Mouse (Mus musculus) liver, embryonic 11.5 days (tissue): ENCODE measurements around the gene Rpap3. TPM values are rescaled to one million over a fixed set of nuclear protein-coding genes. Genes with fewer than 3 reads are reported as not detected.
A peak's percentile ranks its signal among the peaks of the same experiment; 100 is the strongest.

Experiments used
- ATAC-seq: fragments of 200-750 bp; cut with Nextera tagmentation; replicated peaks from 2 replicates; pipeline ENCODE4 v1.8.0; 2017; ENCODE audit warnings: moderate number of reproducible peaks, mild to moderate bottlenecking, moderate TSS enrichment, moderate library complexity; ENCODE audit not compliant: low FRiP score
- DNase-seq: peaks from one replicate; pipeline ENCODE4 v3.0.0-alpha.2; 2017; ENCODE audit warnings: low spot score
- H3K27ac ChIP-seq: fragments of 300-500 bp; sonication (generic); 2 replicates; pipeline ENCODE4 v1.5.1; 2014; ENCODE audit warnings: mild to moderate bottlenecking, low read depth, low read length, control low read depth
- H3K27me3 ChIP-seq: fragments of 300-500 bp; sonication (generic); replicated peaks from 2 replicates; pipeline ENCODE4 v1.6.1; 2014; ENCODE audit warnings: low read length, mixed read lengths; ENCODE audit not compliant: control insufficient read depth, insufficient read depth
- H3K36me3 ChIP-seq: fragments of 300-500 bp; sonication (generic); 2 replicates; pipeline ENCODE4 v1.6.1; 2014; ENCODE audit warnings: mild to moderate bottlenecking, low read length, moderate library complexity, mixed read lengths; ENCODE audit not compliant: control insufficient read depth, insufficient read depth
- H3K4me1 ChIP-seq: fragments of 300-500 bp; sonication (generic); replicated peaks from 2 replicates; pipeline ENCODE4 v1.6.1; 2014; ENCODE audit warnings: low read length, mixed read lengths; ENCODE audit not compliant: control insufficient read depth, insufficient read depth
- H3K4me2 ChIP-seq: fragments of 300-500 bp; sonication (generic); 2 replicates; pipeline ENCODE4 v1.6.1; 2014; ENCODE audit warnings: mild to moderate bottlenecking, control low read depth, moderate library complexity
- H3K4me3 ChIP-seq: fragments of 300-500 bp; sonication (generic); 2 replicates; pipeline ENCODE4 v1.5.1; 2014; ENCODE audit warnings: low read depth, low read length, control low read depth
- H3K9ac ChIP-seq: fragments of 300-500 bp; sonication (generic); 2 replicates; pipeline ENCODE4 v1.6.1; 2014; ENCODE audit warnings: low read depth, low read length, control low read depth
- H3K9me3 ChIP-seq: fragments of 300-500 bp; sonication (generic); 2 replicates; pipeline ENCODE4 v1.6.1; 2016; ENCODE audit warnings: low read length, inconsistent platforms, mixed read lengths; ENCODE audit not compliant: control insufficient read depth
- WGBS: fragments of 180-500 bp; shearing (Covaris S2); extraction: QIAGEN DNeasy Blood & Tissue Kit; methylation state at CpG from one replicate; pipeline ENCODE4 v1.1.7; 2014; 5-methylcytosine and 5-hydroxymethylcytosine counted together
- polyA plus RNA-seq: library from polyadenylated mRNA; unstranded; fragments of >200 nt; fragmentation: Nextera tagmentation; extraction: Ambion mirVana; gene quantifications from 2 replicates; pipeline ENCODE4 v1.2.1, GENCODE M21; 2014

Gene Rpap3
- polyA plus RNA-seq, 1 experiment from 2014 or later: 35.5 TPM

- H3K27ac ChIP-seq: no peak overlapping the region
Observed at GRCm38 (mm10) chr15:97742600-97742999, 37.0 kb upstream of the Rpap3 start.

GRCm38 (mm10) chr15:97742074-97742473 lies 36.4 kb upstream of the Rpap3 start:
- Histone ChIP-seq H3K4me1 (peaks cover 10% of the 10 kb centered on the region), H3K27ac (no peak overlapping the region)
- no peak for DNase-seq

More at GRCm38 (mm10) chr15:97742600-97742999, 37.0 kb upstream of the Rpap3 start:
- Histone ChIP-seq H3K4me2 (no peak overlapping the region), H3K36me3 (no peaks in the 10 kb centered on the region), H3K27me3 (no peaks in the 10 kb centered on the region), H3K9ac (no peak overlapping the region), H3K9me3 (no peaks in the 10 kb centered on the region), H3K4me1 (peaks cover 10% of the 10 kb centered on the region), H3K4me3 (no peak overlapping the region)
- ATAC-seq (no peak), DNase-seq (no peak)
- WGBS: 44% methylated on average over 4 of the region's 4 CpGs

DNA sequence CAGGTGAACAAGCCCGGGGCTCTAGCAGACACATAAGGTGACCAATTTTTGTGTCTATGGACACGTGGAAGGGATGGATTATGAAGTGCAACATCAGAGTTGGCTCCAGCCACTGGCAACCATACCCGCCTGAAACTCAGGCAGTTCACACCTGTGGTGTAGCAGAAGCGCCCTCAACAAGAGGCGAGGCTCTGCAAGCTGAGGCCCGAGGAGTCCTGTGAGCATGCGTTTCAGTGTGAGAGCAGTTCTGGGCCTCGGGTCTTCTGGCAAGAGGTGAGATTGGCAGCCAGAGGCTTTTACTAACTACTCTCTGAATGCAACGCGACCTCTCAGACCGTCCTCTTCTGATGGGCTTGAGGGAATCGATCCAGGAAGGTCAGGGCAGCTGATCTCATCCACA lies 36.0 kb upstream of the Rpap3 start:
- H3K9me3 ChIP-seq: no peaks in the 10 kb centered on the region
- 83% methylated on average over 12 of the region's 12 CpGs for WGBS
- no peak overlapping the region for H3K4me3 ChIP-seq
- no peaks in the 10 kb centered on the region for H3K27me3 ChIP-seq
- H3K9ac ChIP-seq: no peak overlapping the region
- no peak for ATAC-seq
- no peak overlapping the region for H3K4me2 ChIP-seq
- no peak for DNase-seq
- H3K36me3 ChIP-seq: no peaks in the 10 kb centered on the region
- no peak overlapping the region for H3K27ac ChIP-seq
- H3K4me1 ChIP-seq: peaks cover 9% of the 10 kb centered on the region

More at GRCm38 (mm10) chr15:97742074-97742473, 36.4 kb upstream of the Rpap3 start:
- no peak overlapping the region for H3K4me3 ChIP-seq
- H3K4me2 ChIP-seq: no peak overlapping the region
- 54% methylated on average over 7 of the region's 7 CpGs for WGBS
- H3K36me3 ChIP-seq: no peaks in the 10 kb centered on the region
- no peaks in the 10 kb centered on the region for H3K27me3 ChIP-seq
- ATAC-seq: no peak
- H3K9me3 ChIP-seq: no peaks in the 10 kb centered on the region
- no peak overlapping the region for H3K9ac ChIP-seq

DNA sequence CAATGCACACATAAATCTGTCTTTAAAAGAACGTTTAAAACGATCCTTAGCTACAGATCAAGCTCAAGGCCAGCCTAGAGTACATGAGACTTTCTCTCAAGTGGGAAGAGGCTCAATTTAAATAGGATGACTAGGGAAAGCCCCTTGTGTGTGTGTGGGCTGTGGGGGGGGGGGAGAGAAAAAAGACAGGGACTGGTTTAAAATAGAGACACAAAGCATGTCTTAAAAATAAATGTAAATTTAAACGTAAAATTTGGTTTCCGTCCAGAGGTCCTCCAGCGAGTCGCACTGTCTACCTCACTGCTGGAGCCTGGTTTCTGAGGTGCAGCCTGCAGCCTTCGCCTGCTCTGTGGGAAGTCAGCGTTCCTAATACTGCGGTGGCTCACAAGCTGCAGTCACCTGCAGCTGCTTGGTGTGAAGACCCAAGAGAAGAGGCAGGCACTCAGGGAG lies 34.7 kb upstream of the Rpap3 start:
- no peaks in the 10 kb centered on the region for H3K36me3 ChIP-seq
- no peak overlapping the region for H3K9ac ChIP-seq
- no peak overlapping the region for H3K27ac ChIP-seq
- DNase-seq: no peak
- WGBS: 88% methylated on average over 9 of the region's 9 CpGs
- H3K4me2 ChIP-seq: no peak overlapping the region
- no peak for ATAC-seq
- peaks cover 3% of the 10 kb centered on the region for H3K4me1 ChIP-seq
- no peaks in the 10 kb centered on the region for H3K9me3 ChIP-seq
- no peaks in the 10 kb centered on the region for H3K27me3 ChIP-seq
- no peak overlapping the region for H3K4me3 ChIP-seq

DNA sequence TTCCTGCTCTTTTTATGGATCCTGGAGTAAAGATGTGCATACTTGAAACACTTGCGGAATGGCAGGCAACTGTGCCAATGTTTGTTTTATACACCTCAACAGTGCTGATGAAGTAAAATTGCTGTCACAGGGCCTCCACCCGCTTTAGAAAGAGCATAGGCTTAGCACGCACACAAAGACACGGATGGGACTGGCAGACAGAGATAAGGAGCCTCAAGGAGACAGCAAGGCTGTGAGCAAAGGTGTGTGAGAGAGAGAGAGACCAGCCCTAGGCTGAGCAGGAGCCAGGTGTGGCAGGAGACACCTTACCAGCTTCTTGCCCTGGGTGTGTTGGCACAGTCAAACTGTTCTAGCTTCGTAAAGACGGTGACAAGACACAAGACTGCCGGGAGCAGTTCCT lies 33.3 kb upstream of the Rpap3 start:
- Histone ChIP-seq H3K4me1 (no peaks in the 10 kb centered on the region; the same call in 1 of the 2 replicates), H3K4me3 (no peak overlapping the region), H3K9me3 (no peaks in the 10 kb centered on the region), H3K27ac (no peak overlapping the region), H3K36me3 (no peaks in the 10 kb centered on the region), H3K27me3 (no peaks in the 10 kb centered on the region), H3K9ac (no peak overlapping the region), H3K4me2 (no peak overlapping the region)
- DNase-seq (no peak), ATAC-seq (peak; percentile 93)
- 83% methylated on average over 7 of the region's 7 CpGs for WGBS

DNA sequence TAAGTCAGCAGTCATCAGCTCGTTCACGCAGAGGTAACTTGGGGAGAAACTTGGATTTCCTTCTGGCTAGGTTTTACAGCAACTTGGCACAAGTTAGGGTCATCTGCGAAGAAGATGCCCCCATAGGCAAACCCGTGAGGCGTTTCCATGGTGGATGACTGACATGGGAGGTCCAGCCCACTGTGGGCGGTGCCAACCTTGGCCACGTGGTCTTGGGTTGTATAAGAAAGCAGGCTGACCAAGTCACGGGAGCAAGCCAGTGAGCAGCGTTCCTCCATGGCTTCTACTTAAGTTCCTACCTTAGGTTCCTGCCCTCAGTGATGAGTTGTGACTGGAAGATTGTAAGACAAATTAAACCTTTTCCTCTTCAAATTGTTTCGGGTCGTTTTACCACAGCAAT lies 26.4 kb upstream of the Rpap3 start:
- H3K4me1 ChIP-seq: no peaks in the 10 kb centered on the region
- H3K27ac ChIP-seq: no peak overlapping the region
- no peak overlapping the region for H3K9ac ChIP-seq
- 86% methylated on average over 11 of the region's 11 CpGs for WGBS
- H3K4me3 ChIP-seq: no peak overlapping the region
- no peaks in the 10 kb centered on the region for H3K9me3 ChIP-seq
- no peaks in the 10 kb centered on the region for H3K27me3 ChIP-seq
- ATAC-seq (no peak), DNase-seq (no peak)
- H3K36me3 ChIP-seq: no peaks in the 10 kb centered on the region
- no peak overlapping the region for H3K4me2 ChIP-seq

- Histone ChIP-seq H3K4me3 (no peak within 1 kb of the TSS), H3K36me3 (no peaks in the 10 kb centered on the region), H3K27me3 (no peaks in the 10 kb centered on the region), H3K4me2 (no peak within 1 kb of the TSS), H3K4me1 (no peaks in the 10 kb centered on the region), H3K27ac (no peak within 1 kb of the TSS), H3K9ac (no peak within 1 kb of the TSS), H3K9me3 (no peaks in the 10 kb centered on the region)
- no peak for DNase-seq
- no peak for ATAC-seq
- 85% methylated on average over 8 of the region's 8 CpGs for whole genome bisulfite sequencing
Observed at GRCm38 (mm10) chr15:97731111-97731510, 25.5 kb upstream of the Rpap3 start, which contains the start of gene Endou. Endou (minus strand) TSS chr15:97731339.

DNA sequence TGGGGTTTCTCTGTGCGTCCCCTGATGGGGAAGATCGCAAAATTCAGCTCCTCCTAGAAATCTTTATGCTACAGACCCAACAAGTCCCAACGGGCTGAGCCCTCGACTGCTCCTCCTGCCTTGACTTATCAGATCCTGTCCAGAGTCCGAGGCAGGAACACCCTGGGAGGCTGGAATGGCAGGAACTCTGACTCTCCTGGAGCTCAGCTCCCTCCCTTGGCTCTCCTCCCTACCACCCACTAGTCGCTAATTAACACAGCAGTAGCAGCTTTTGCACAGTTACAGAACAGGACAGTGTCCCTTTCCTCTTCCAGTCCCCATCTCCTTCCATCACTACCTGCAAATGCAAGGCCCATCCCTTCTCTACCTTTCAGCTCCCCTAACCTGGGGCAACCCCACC lies 24.7 kb upstream of the Rpap3 start:
- WGBS: 48% methylated on average over 6 of the region's 6 CpGs

DNA sequence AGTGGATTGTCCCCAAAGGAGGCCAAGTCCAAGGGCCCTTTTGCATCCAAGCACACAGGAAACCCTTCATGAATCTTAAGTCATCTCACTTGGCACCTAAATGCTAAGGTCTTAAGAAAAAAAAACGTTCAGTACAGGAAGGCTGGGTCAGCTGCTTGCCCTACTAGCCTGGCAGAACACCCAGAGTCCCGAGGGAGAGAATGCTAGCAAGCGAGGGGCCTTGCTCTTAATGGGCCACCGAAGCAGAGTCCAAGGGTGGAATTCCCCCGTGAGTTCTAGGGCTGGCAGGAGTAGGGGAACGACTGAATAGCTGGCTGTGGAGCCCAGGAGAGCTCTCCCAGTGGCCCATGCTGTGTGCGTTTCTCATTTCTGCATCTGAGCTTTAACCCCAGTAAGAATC lies 23.2 kb upstream of the Rpap3 start:
- no peaks in the 10 kb centered on the region for H3K4me1 ChIP-seq
- H3K27ac ChIP-seq: no peak overlapping the region
- 59% methylated on average over 7 of the region's 7 CpGs for WGBS
- no peaks in the 10 kb centered on the region for H3K36me3 ChIP-seq
- no peak overlapping the region for H3K9ac ChIP-seq
- ATAC-seq: no peak
- no peak overlapping the region for H3K4me3 ChIP-seq
- no peak for DNase-seq
- no peaks in the 10 kb centered on the region for H3K9me3 ChIP-seq
- no peak overlapping the region for H3K4me2 ChIP-seq
- no peaks in the 10 kb centered on the region for H3K27me3 ChIP-seq

More for the DNA sequence above, 24.7 kb upstream of the Rpap3 start:
- no peak overlapping the region for H3K9ac ChIP-seq
- H3K4me3 ChIP-seq: no peak overlapping the region
- no peak overlapping the region for H3K27ac ChIP-seq
- no peak overlapping the region for H3K4me2 ChIP-seq
- DNase-seq: no peak
- no peaks in the 10 kb centered on the region for H3K4me1 ChIP-seq
- ATAC-seq: no peak
- no peaks in the 10 kb centered on the region for H3K9me3 ChIP-seq
- no peaks in the 10 kb centered on the region for H3K27me3 ChIP-seq
- H3K36me3 ChIP-seq: no peaks in the 10 kb centered on the region
